Comparison of ENCODE assay signal across 17 mouse cellular contexts in genomic region chr5:123151707-123152362, GRCm38 (mm10). TPM values are rescaled to one million over a fixed set of nuclear protein-coding genes. Genes with fewer than 3 reads are reported as not detected.
DNase-seq lines count a peak whose midpoint lies in the region; ATAC-seq and TF ChIP-seq lines count a peak whose summit lies in the region.
"Had no signal": no experiment of that assay in that cellular context is flagged by ENCODE, and none has a peak within 500 bp of the region (broad histone marks: within the 10 kb centered on the region; RNA-seq: fewer than 3 reads in every experiment).

No protein-coding gene starts in this region.

- no peak for TF ChIP-seq POLR2A in ES-Bruce4 (IDR thresholded peaks at IDR 0.05; ENCODE audit: insufficient read depth, low read length)

- TF ChIP-seq EP300 in ES-Bruce4 (IDR thresholded peaks at IDR 0.05; ENCODE audit: insufficient read depth, low read depth, low read length): no peak

- H3K4me3 ChIP-seq in forebrain, embryonic 14.5 days (ENCODE audit: low read depth, low read length): no peak overlapping the region
- H3K4me3 ChIP-seq in forebrain, postnatal 0 days (ENCODE audit: low read depth, low read length): no peak overlapping the region
- no peak overlapping the region for H3K4me3 ChIP-seq in liver, embryonic 12.5 days
- no peak overlapping the region for H3K4me3 ChIP-seq in liver, embryonic 11.5 days (ENCODE audit: low read depth, low read length)
- H3K4me3 ChIP-seq in ES-Bruce4 (ENCODE audit: low read depth, low read length) (peak overlapping the region; percentile 69; the same call in 1 of the 2 replicates), macrophage (ENCODE audit: inconsistent target) (no peak overlapping the region)
- H3K4me3 ChIP-seq: neural tube, embryonic 12.5 days had no signal

- no peak for DNase-seq in forebrain, embryonic 14.5 days (ENCODE audit: low spot score)
- DNase-seq in forebrain, postnatal 0 days: no peak
- DNase-seq in liver, embryonic 11.5 days (ENCODE audit: low spot score): no peak
- DNase-seq in right cerebral cortex, postnatal 4 days: no peak
- DNase-seq in urinary bladder, postnatal 36 days (ENCODE audit: low spot score in 2 of 2): no peak
- DNase-seq: cerebellum, adult 11 months; kidney, postnatal 36 days; left cerebral cortex, postnatal 4 days had no signal

- H3K9me3 ChIP-seq in forebrain, embryonic 14.5 days (replicated peaks; ENCODE audit: control insufficient read depth, low read length): no peaks in the 10 kb centered on the region
- no peaks in the 10 kb centered on the region for H3K9me3 ChIP-seq in forebrain, postnatal 0 days (ENCODE audit: low read length)
- H3K9me3 ChIP-seq in liver, embryonic 12.5 days (replicated peaks): no peaks in the 10 kb centered on the region
- H3K9me3 ChIP-seq in liver, embryonic 11.5 days (ENCODE audit: control insufficient read depth, low read length): no peaks in the 10 kb centered on the region
- no peaks in the 10 kb centered on the region for H3K9me3 ChIP-seq in ES-Bruce4 (replicated peaks; ENCODE audit: control insufficient read depth, insufficient read depth, low read length, poor library complexity, severe bottlenecking)
- H3K9me3 ChIP-seq: lung, embryonic 15.5 days; neural tube, embryonic 12.5 days had no signal

- ATAC-seq in forebrain, embryonic 14.5 days: no peak
- ATAC-seq in forebrain, postnatal 0 days: no peak
- no peak for ATAC-seq in liver, embryonic 12.5 days
- ATAC-seq in liver, embryonic 11.5 days (replicated peaks; ENCODE audit: low FRiP score): no peak

- no peak overlapping the region for H3K4me2 ChIP-seq in forebrain, embryonic 14.5 days (ENCODE audit: low read length)
- H3K4me2 ChIP-seq in forebrain, postnatal 0 days (ENCODE audit: low read depth): no peak overlapping the region
- peak overlapping the region; percentile 75; the same call in 1 of the 2 replicates for H3K4me2 ChIP-seq in liver, embryonic 12.5 days
- H3K4me2 ChIP-seq in liver, embryonic 11.5 days: no peak overlapping the region; the same call in 1 of the 2 replicates

- no peak for TF ChIP-seq CTCF in forebrain, postnatal 0 days (IDR thresholded peaks at IDR 0.05; ENCODE audit: low read depth)
- no peak for TF ChIP-seq CTCF in ES-Bruce4 (IDR thresholded peaks at IDR 0.05; ENCODE audit: low read depth, low read length)

- H3K36me3 ChIP-seq in forebrain, embryonic 14.5 days (ENCODE audit: control insufficient read depth, insufficient read depth, low read length): peaks cover 84% of the 10 kb centered on the region
- H3K36me3 ChIP-seq in forebrain, postnatal 0 days (ENCODE audit: insufficient read depth): peaks cover 50% of the 10 kb centered on the region
- peaks cover 92% of the 10 kb centered on the region for H3K36me3 ChIP-seq in liver, embryonic 12.5 days
- H3K36me3 ChIP-seq in liver, embryonic 11.5 days (ENCODE audit: control insufficient read depth, insufficient read depth, low read length): peaks cover 57% of the 10 kb centered on the region
- H3K36me3 ChIP-seq in ES-Bruce4 (ENCODE audit: control insufficient read depth, insufficient read depth, low read length, poor library complexity, severe bottlenecking): peaks cover 4% of the 10 kb centered on the region; the same call in 1 of the 2 replicates
- H3K36me3 ChIP-seq in macrophage (ENCODE audit: inconsistent target): peaks cover 41% of the 10 kb centered on the region

- H3K4me1 ChIP-seq in forebrain, embryonic 14.5 days (ENCODE audit: control insufficient read depth, insufficient read depth, low read length): peaks cover 20% of the 10 kb centered on the region
- peaks cover 19% of the 10 kb centered on the region for H3K4me1 ChIP-seq in forebrain, postnatal 0 days (ENCODE audit: insufficient read depth)
- peaks cover 63% of the 10 kb centered on the region for H3K4me1 ChIP-seq in liver, embryonic 12.5 days
- peaks cover 36% of the 10 kb centered on the region for H3K4me1 ChIP-seq in liver, embryonic 11.5 days (replicated peaks; ENCODE audit: control insufficient read depth, insufficient read depth, low read length)
- peaks cover 5% of the 10 kb centered on the region for H3K4me1 ChIP-seq in ES-Bruce4 (ENCODE audit: control insufficient read depth, insufficient read depth, low read length)

- no peak overlapping the region for H3K27ac ChIP-seq in forebrain, embryonic 14.5 days (ENCODE audit: low read depth, low read length)
- no peak overlapping the region for H3K27ac ChIP-seq in forebrain, postnatal 0 days (ENCODE audit: low read depth, low read length)
- H3K27ac ChIP-seq in liver, embryonic 12.5 days: peak overlapping the region; percentile 33; the same call in 1 of the 2 replicates
- H3K27ac ChIP-seq in liver, embryonic 11.5 days (ENCODE audit: low read depth, low read length): no peak overlapping the region
- H3K27ac ChIP-seq in ES-Bruce4 (ENCODE audit: insufficient read depth, low read length) (peak overlapping the region; percentile 24; the same call in 1 of the 2 replicates), macrophage (peak overlapping the region; percentile 57; the same call in 1 of the 2 replicates)
- H3K27ac ChIP-seq: neural tube, embryonic 12.5 days; stomach, postnatal 0 days had no signal

- peak overlapping the region; percentile 17; the same call in 1 of the 2 replicates for H3K9ac ChIP-seq in forebrain, embryonic 14.5 days (ENCODE audit: low read length)
- H3K9ac ChIP-seq in forebrain, postnatal 0 days: no peak overlapping the region
- H3K9ac ChIP-seq in liver, embryonic 12.5 days: no peak overlapping the region
- no peak overlapping the region for H3K9ac ChIP-seq in liver, embryonic 11.5 days (ENCODE audit: low read depth, low read length)
- no peak overlapping the region for H3K9ac ChIP-seq in ES-Bruce4 (ENCODE audit: low read depth, poor library complexity, severe bottlenecking)
- H3K9ac ChIP-seq: lung, embryonic 15.5 days; neural tube, embryonic 12.5 days had no signal

- peaks cover 94% of the 10 kb centered on the region for H3K79me2 ChIP-seq in macrophage (ENCODE audit: inconsistent target)

- 94% methylated on average over 19 of the region's 19 CpGs for WGBS in forebrain, embryonic 14.5 days
- 94% methylated on average over 18 of the region's 19 CpGs for WGBS in forebrain, postnatal 0 days
- WGBS in liver, embryonic 12.5 days (ENCODE audit: insufficient replicate concordance): 90% methylated on average over 19 of the region's 19 CpGs
- 89% methylated on average over 19 of the region's 19 CpGs for WGBS in liver, embryonic 11.5 days
- WGBS in macrophage (ENCODE audit: missing documents): 90% methylated on average over 12 of the region's 19 CpGs

- H3K27me3 ChIP-seq in forebrain, embryonic 14.5 days (replicated peaks; ENCODE audit: control insufficient read depth, insufficient read depth, low read length): no peaks in the 10 kb centered on the region
- no peaks in the 10 kb centered on the region for H3K27me3 ChIP-seq in forebrain, postnatal 0 days (ENCODE audit: insufficient read depth, low read length)
- H3K27me3 ChIP-seq in liver, embryonic 12.5 days (replicated peaks): no peaks in the 10 kb centered on the region
- H3K27me3 ChIP-seq in liver, embryonic 11.5 days (replicated peaks; ENCODE audit: control insufficient read depth, insufficient read depth, low read length): no peaks in the 10 kb centered on the region
- H3K27me3 ChIP-seq in ES-Bruce4 (ENCODE audit: control insufficient read depth, insufficient read depth, low read length, poor library complexity, severe bottlenecking): no peaks in the 10 kb centered on the region
- H3K27me3 ChIP-seq: lung, embryonic 15.5 days; neural tube, embryonic 12.5 days had no signal

RNA-seq across cellular contexts. Expression of gene Setd1b, which starts 9.8 kb away (rescaled TPM):
- polyA plus RNA-seq in forebrain, embryonic 14.5 days (2014; fragmentation: Nextera tagmentation; extraction: Ambion mirVana): 8.6 and 11.6 TPM in 2 replicates
- total RNA-seq in forebrain, postnatal 0 days (2014; rRNA removed): 3.9 and 5.6 TPM in 2 replicates
- polyA plus RNA-seq in forebrain, postnatal 0 days (2015; fragmentation: Nextera tagmentation; extraction: Ambion mirVana): 5.1 and 7.6 TPM in 2 replicates
- 6.0 and 6.1 TPM in 2 replicates for polyA plus RNA-seq in liver, embryonic 12.5 days (2016; fragmentation: Nextera tagmentation; extraction: Ambion mirVana)
- polyA plus RNA-seq in liver, embryonic 11.5 days (2014; fragmentation: Nextera tagmentation; extraction: Ambion mirVana): 7.9 and 9.6 TPM in 2 replicates
- polyA plus RNA-seq in ES-Bruce4 (2011; ENCODE audit: insufficient read depth, insufficient read length, low read depth, missing spikeins) (8.6 and 11.3 TPM in 2 replicates), macrophage (2018) (8.0 to 13.8 TPM (median 9.3 TPM) in 3 replicates)
- total RNA-seq in macrophage (2018; cell fraction: chromatin; rRNA removed): 100 to 1,000 TPM in 13 of 26 experiments, 10 to 100 TPM in 13; 18.3 to 239 (median 95.7) TPM
- 10 to 100 TPM in 24 of 26 experiments, 1 to 10 TPM in 2; 8.6 to 39.5 (median 22.5) TPM for total RNA-seq in macrophage (2018; cell fraction: cytosol; rRNA removed)
- 100 to 1,000 TPM in 2 of 26 experiments, 10 to 100 TPM in 24; 19.1 to 231 (median 59.7) TPM for total RNA-seq in macrophage (2018; cell fraction: nucleus; rRNA removed)

RNA-seq across cellular contexts. Expression of gene Psmd9, which starts 17.4 kb away (rescaled TPM):
- 52.5 and 63.5 TPM in 2 replicates for polyA plus RNA-seq in forebrain, embryonic 14.5 days (2014; fragmentation: Nextera tagmentation; extraction: Ambion mirVana)
- total RNA-seq in forebrain, postnatal 0 days (2014; rRNA removed): 37.4 and 39.5 TPM in 2 replicates
- polyA plus RNA-seq in forebrain, postnatal 0 days (2015; fragmentation: Nextera tagmentation; extraction: Ambion mirVana): 72.3 and 79.4 TPM in 2 replicates
- polyA plus RNA-seq in liver, embryonic 12.5 days (2016; fragmentation: Nextera tagmentation; extraction: Ambion mirVana): 77.4 and 77.8 TPM in 2 replicates
- 103 TPM in 2 replicates for polyA plus RNA-seq in liver, embryonic 11.5 days (2014; fragmentation: Nextera tagmentation; extraction: Ambion mirVana)
- polyA plus RNA-seq in ES-Bruce4 (2011; ENCODE audit: insufficient read depth, insufficient read length, low read depth, missing spikeins): 24.8 TPM in 2 replicates
- total RNA-seq in macrophage (2018; cell fraction: chromatin; rRNA removed): 10 to 100 TPM in 24 of 26 experiments, 1 to 10 TPM in 2; 8.0 to 43.2 (median 25.0) TPM
- 10 to 100 TPM; 14.3 to 23.1 (median 18.2) TPM for total RNA-seq in macrophage (2018; cell fraction: cytosol; rRNA removed)
- total RNA-seq in macrophage (2018; cell fraction: nucleus; rRNA removed): 10 to 100 TPM in 23 of 26 experiments, 1 to 10 TPM in 3; 7.1 to 33.1 (median 18.5) TPM
- 13.6 to 18.6 TPM (median 16.4 TPM) in 3 replicates for polyA plus RNA-seq in macrophage (2018)

RNA-seq across cellular contexts. Expression of gene Rhof, which starts 19.3 kb away (rescaled TPM):
- 6.8 and 10.5 TPM in 2 replicates for polyA plus RNA-seq in forebrain, embryonic 14.5 days (2014; fragmentation: Nextera tagmentation; extraction: Ambion mirVana)
- total RNA-seq in forebrain, postnatal 0 days (2014; rRNA removed): 25.3 and 27.0 TPM in 2 replicates
- 36.9 and 38.7 TPM in 2 replicates for polyA plus RNA-seq in forebrain, postnatal 0 days (2015; fragmentation: Nextera tagmentation; extraction: Ambion mirVana)
- polyA plus RNA-seq in liver, embryonic 12.5 days (2016; fragmentation: Nextera tagmentation; extraction: Ambion mirVana): 3.9 and 4.8 TPM in 2 replicates
- polyA plus RNA-seq in liver, embryonic 11.5 days (2014; fragmentation: Nextera tagmentation; extraction: Ambion mirVana): 4.6 and 4.8 TPM in 2 replicates
- 1.6 and 2.0 TPM in 2 replicates for polyA plus RNA-seq in ES-Bruce4 (2011; ENCODE audit: insufficient read depth, insufficient read length, low read depth, missing spikeins)
- total RNA-seq in macrophage (2018; cell fraction: chromatin; rRNA removed): 10 to 100 TPM in 11 of 26 experiments, 1 to 10 TPM in 11, under 1 TPM in 4; 0.31 to 73.6 (median 4.6) TPM
- total RNA-seq in macrophage (2018; cell fraction: cytosol; rRNA removed): 10 to 100 TPM in 8 of 26 experiments, 1 to 10 TPM in 18; 1.3 to 29.5 (median 2.6) TPM
- total RNA-seq in macrophage (2018; cell fraction: nucleus; rRNA removed): 10 to 100 TPM in 13 of 26 experiments, 1 to 10 TPM in 13; 1.2 to 19.8 (median 9.8) TPM
- polyA plus RNA-seq in macrophage (2018): 0.73 to 1.9 TPM (median 0.77 TPM) in 3 replicates

RNA-seq across cellular contexts. Expression of gene Hpd, which starts 30.7 kb away (rescaled TPM):
- not detected in 2 replicates for polyA plus RNA-seq in forebrain, embryonic 14.5 days (2014; fragmentation: Nextera tagmentation; extraction: Ambion mirVana)
- not detected in 2 replicates for total RNA-seq in forebrain, postnatal 0 days (2014; rRNA removed)
- not detected in 2 replicates for polyA plus RNA-seq in forebrain, postnatal 0 days (2015; fragmentation: Nextera tagmentation; extraction: Ambion mirVana)
- 5.9 and 6.1 TPM in 2 replicates for polyA plus RNA-seq in liver, embryonic 12.5 days (2016; fragmentation: Nextera tagmentation; extraction: Ambion mirVana)
- polyA plus RNA-seq in liver, embryonic 11.5 days (2014; fragmentation: Nextera tagmentation; extraction: Ambion mirVana): 2.5 and 3.5 TPM in 2 replicates
- polyA plus RNA-seq in ES-Bruce4 (2011; ENCODE audit: insufficient read depth, insufficient read length, low read depth, missing spikeins) (not detected in 2 replicates), macrophage (2018) (not detected in 3 replicates)
- total RNA-seq in macrophage (2018; cell fraction: chromatin; rRNA removed): not detected
- not detected for total RNA-seq in macrophage (2018; cell fraction: cytosol; rRNA removed)
- not detected for total RNA-seq in macrophage (2018; cell fraction: nucleus; rRNA removed)
- total RNA-seq: granulocyte monocyte progenitor cell, adult 5-6 weeks; layer of hippocampus, postnatal 25 days; left cerebral cortex, postnatal 4 days had no signal
- polyA plus RNA-seq: heart, postnatal 0 days; lung, embryonic 15.5 days; neural tube, embryonic 12.5 days had no signal

Comparison
In these comparisons a context has a peak if more than half of its experiments do, and no peak if none do; other contexts are left out.
1. H3K27ac ChIP-seq: peak in liver, embryonic 12.5 days (single experiment), ES-Bruce4 (single experiment) and macrophage (single experiment); none in forebrain, embryonic 14.5 days (single experiment), forebrain, postnatal 0 days (single experiment) and liver, embryonic 11.5 days (single experiment).